Mouse (Mus musculus): ENCODE data around the gene Plk3. TPM values are rescaled to one million over a fixed set of nuclear protein-coding genes. Genes with fewer than 3 reads are reported as not detected.

The Plk3 gene
- polyA plus RNA-seq, 1 experiment from 2014 or later = 2.0 TPM

GRCm38 (mm10) chr4:117131890-117132793 lies 1.6 kb downstream of the Plk3 start:
- 92% methylated on average over 7 of the region's 7 CpGs for WGBS (ENCODE audit: missing documents)
- Histone ChIP-seq H3K27ac (no peak overlapping the region), H3K79me2 (ENCODE audit: inconsistent target) (peaks cover 9% of the 10 kb centered on the region; the same call in 1 of the 2 replicates), H3K36me3 (ENCODE audit: inconsistent target) (peaks cover 6% of the 10 kb centered on the region; the same call in 1 of the 2 replicates), H3K4me3 (ENCODE audit: inconsistent target) (no peak overlapping the region)

GRCm38 (mm10) chr4:117131198-117131597 lies 2.6 kb downstream of the Plk3 start:
- 90% methylated on average over 6 of the region's 6 CpGs for WGBS (ENCODE audit: missing documents)
- Histone ChIP-seq H3K4me3 (ENCODE audit: inconsistent target) (no peak overlapping the region), H3K36me3 (ENCODE audit: inconsistent target) (peaks cover 6% of the 10 kb centered on the region; the same call in 1 of the 2 replicates)

GRCm38 (mm10) chr4:117130790-117131189 lies 3.0 kb downstream of the Plk3 start:
- H3K27ac ChIP-seq = no peak overlapping the region
- peaks cover 9% of the 10 kb centered on the region; the same call in 1 of the 2 replicates for H3K79me2 ChIP-seq (ENCODE audit: inconsistent target)
- no peak overlapping the region for H3K4me3 ChIP-seq (ENCODE audit: inconsistent target)
- H3K36me3 ChIP-seq (ENCODE audit: inconsistent target) = peaks cover 6% of the 10 kb centered on the region; the same call in 1 of the 2 replicates
- WGBS (ENCODE audit: missing documents) = 92% methylated on average over 6 of the region's 6 CpGs

More at GRCm38 (mm10) chr4:117131198-117131597, 2.6 kb downstream of the Plk3 start:
- H3K79me2 ChIP-seq (ENCODE audit: inconsistent target) = peaks cover 9% of the 10 kb centered on the region; the same call in 1 of the 2 replicates
- H3K27ac ChIP-seq = no peak overlapping the region

GRCm38 (mm10) chr4:117127991-117128686 lies 5.6 kb downstream of the Plk3 start:
- Histone ChIP-seq H3K79me2 (ENCODE audit: inconsistent target) (peaks cover 7% of the 10 kb centered on the region; the same call in 1 of the 2 replicates), H3K4me3 (ENCODE audit: inconsistent target) (no peak overlapping the region), H3K27ac (peak overlapping the region; percentile 98; the same call in 1 of the 2 replicates), H3K36me3 (ENCODE audit: inconsistent target) (peaks cover 6% of the 10 kb centered on the region; the same call in 1 of the 2 replicates)
- whole genome bisulfite sequencing (ENCODE audit: missing documents) = 94% methylated on average over 33 of the region's 33 CpGs

GRCm38 (mm10) chr4:117126675-117127290 lies 7.0 kb downstream of the Plk3 start, which contains the start of gene Tctex1d4:
Gene Tctex1d4, plus strand, starts transcription at chr4:117126794.
- peaks cover 6% of the 10 kb centered on the region; the same call in 1 of the 2 replicates for H3K36me3 ChIP-seq (ENCODE audit: inconsistent target)
- 64% methylated on average over 9 of the region's 9 CpGs for WGBS (ENCODE audit: missing documents)

GRCm38 (mm10) chr4:117125910-117126674 lies 7.7 kb downstream of the Plk3 start:
- Histone ChIP-seq H3K36me3 (ENCODE audit: inconsistent target) (peaks cover 6% of the 10 kb centered on the region; the same call in 1 of the 2 replicates), H3K27ac (peak overlapping the region; percentile 98), H3K79me2 (ENCODE audit: inconsistent target) (no peaks in the 10 kb centered on the region), H3K4me3 (ENCODE audit: inconsistent target) (no peak overlapping the region)
- WGBS (ENCODE audit: missing documents) = 27% methylated on average over 15 of the region's 15 CpGs

More at GRCm38 (mm10) chr4:117126675-117127290, 7.0 kb downstream of the Plk3 start, which contains the start of gene Tctex1d4:
- Histone ChIP-seq H3K79me2 (ENCODE audit: inconsistent target) (no peaks in the 10 kb centered on the region), H3K4me3 (ENCODE audit: inconsistent target) (no peak within 1 kb of the TSS), H3K27ac (peak within 1 kb of the TSS; percentile 98)

GRCm38 (mm10) chr4:117125348-117125909 lies 8.3 kb downstream of the Plk3 start, which contains the start of gene Btbd19:
Gene Btbd19, minus strand, starts transcription at chr4:117125725.
- 43% methylated on average over 8 of the region's 8 CpGs for WGBS (ENCODE audit: missing documents)
- no peaks in the 10 kb centered on the region for H3K79me2 ChIP-seq (ENCODE audit: inconsistent target)
- H3K36me3 ChIP-seq (ENCODE audit: inconsistent target) = peaks cover 6% of the 10 kb centered on the region; the same call in 1 of the 2 replicates
- peak within 1 kb of the TSS; percentile 98 for H3K27ac ChIP-seq
- peak within 1 kb of the TSS; percentile 17; the same call in 1 of the 2 replicates for H3K4me3 ChIP-seq (ENCODE audit: inconsistent target)

- Histone ChIP-seq H3K27ac (peak overlapping the region; percentile 98), H3K79me2 (ENCODE audit: inconsistent target) (no peaks in the 10 kb centered on the region), H3K36me3 (ENCODE audit: inconsistent target) (peaks cover 6% of the 10 kb centered on the region; the same call in 1 of the 2 replicates), H3K4me3 (ENCODE audit: inconsistent target) (peak overlapping the region; percentile 17; the same call in 1 of the 2 replicates)
- 3% methylated on average over 14 of the region's 14 CpGs for WGBS (ENCODE audit: missing documents)
Observed at GRCm38 (mm10) chr4:117124518-117125347, 9.0 kb downstream of the Plk3 start.

GRCm38 (mm10) chr4:117124218-117124517 lies 9.6 kb downstream of the Plk3 start:
- Histone ChIP-seq H3K4me3 (ENCODE audit: inconsistent target) (peak overlapping the region; percentile 17; the same call in 1 of the 2 replicates), H3K79me2 (ENCODE audit: inconsistent target) (no peaks in the 10 kb centered on the region), H3K27ac (peak overlapping the region; percentile 98), H3K36me3 (ENCODE audit: inconsistent target) (peaks cover 6% of the 10 kb centered on the region; the same call in 1 of the 2 replicates)
- WGBS (ENCODE audit: missing documents) = 35% methylated on average over 3 of the region's 3 CpGs

GRCm38 (mm10) chr4:117123546-117124217 lies 10.1 kb downstream of the Plk3 start:
- Histone ChIP-seq H3K27ac (peak overlapping the region; percentile 98), H3K36me3 (ENCODE audit: inconsistent target) (peaks cover 3% of the 10 kb centered on the region; the same call in 1 of the 2 replicates), H3K79me2 (ENCODE audit: inconsistent target) (no peaks in the 10 kb centered on the region), H3K4me3 (ENCODE audit: inconsistent target) (no peak overlapping the region)
- 77% methylated on average over 8 of the region's 9 CpGs for WGBS (ENCODE audit: missing documents)

GRCm38 (mm10) chr4:117122209-117122608 lies 11.6 kb downstream of the Plk3 start:
- WGBS (ENCODE audit: missing documents) = 91% methylated on average over 4 of the region's 4 CpGs
- Histone ChIP-seq H3K4me3 (ENCODE audit: inconsistent target) (no peak overlapping the region), H3K79me2 (ENCODE audit: inconsistent target) (no peaks in the 10 kb centered on the region), H3K27ac (no peak overlapping the region), H3K36me3 (ENCODE audit: inconsistent target) (no peaks in the 10 kb centered on the region)

Measured in macrophage (primary cell).